Mouse (Mus musculus) embryo, embryonic 10 days (tissue): ENCODE results near the gene Alk.
A peak's percentile ranks its signal among the peaks of the same experiment; 100 is the strongest.

ENCODE experiments used
- DNase-seq: peaks from one replicate; pipeline ENCODE4 v3.0.0-alpha.2; 2015; ENCODE audit warnings: low spot score

Gene Alk

DNA sequence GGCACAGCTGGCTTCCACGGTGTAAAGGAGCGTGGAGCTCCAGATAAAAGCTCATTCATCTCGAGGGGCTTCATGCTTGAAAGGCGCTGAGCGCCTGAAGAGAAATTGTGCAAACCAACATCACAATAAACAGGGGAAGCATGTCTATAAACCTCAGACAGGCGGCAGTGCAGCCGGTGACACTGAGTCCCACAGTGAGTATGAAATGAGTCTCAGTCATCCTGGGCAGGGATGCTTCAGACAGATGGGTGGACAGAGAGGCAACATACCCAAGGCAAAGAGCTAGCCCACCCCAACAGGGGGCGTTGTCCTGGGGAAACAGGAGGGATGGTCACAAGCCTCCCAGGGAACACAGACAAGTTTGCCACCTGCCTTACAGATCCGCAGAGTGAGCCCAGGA is 460.0 kb downstream of the Alk start:
- DNase-seq, result no peak

DNA sequence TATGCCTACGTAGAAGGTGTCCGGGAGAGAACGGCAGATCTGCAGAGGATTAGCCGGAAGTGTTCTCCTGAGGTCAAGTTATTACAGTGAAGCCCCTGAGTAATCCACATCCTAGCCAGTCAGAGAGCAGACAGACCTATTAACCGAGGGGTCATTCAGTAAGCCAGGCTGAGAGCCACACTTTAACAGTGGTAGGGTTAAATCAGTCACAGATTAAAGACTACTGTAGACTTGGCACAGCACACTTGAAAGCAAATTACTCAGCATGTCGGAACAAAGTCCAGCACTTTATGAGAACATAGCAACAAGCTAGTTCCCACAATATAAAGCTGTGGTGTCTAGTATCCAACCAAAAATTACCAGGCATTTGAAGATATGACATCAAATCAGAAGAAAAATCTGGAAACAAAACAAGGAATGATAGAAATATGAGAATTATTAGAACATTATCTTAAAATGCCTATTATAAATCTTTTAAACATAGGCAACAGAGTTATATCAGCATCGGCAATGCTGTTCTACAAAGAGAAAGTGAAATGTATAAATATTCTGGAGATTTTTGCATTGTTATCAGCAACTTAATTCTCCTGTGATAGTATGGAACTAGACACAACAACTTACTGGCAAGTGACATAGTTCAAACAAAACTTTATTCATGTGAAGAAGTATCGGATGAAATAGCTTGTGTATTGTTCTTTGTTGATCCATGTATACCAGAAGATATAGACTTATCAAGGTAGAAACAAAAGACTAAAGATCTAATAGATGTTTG is 472.1 kb downstream of the Alk start:
- no peak for DNase-seq

DNA sequence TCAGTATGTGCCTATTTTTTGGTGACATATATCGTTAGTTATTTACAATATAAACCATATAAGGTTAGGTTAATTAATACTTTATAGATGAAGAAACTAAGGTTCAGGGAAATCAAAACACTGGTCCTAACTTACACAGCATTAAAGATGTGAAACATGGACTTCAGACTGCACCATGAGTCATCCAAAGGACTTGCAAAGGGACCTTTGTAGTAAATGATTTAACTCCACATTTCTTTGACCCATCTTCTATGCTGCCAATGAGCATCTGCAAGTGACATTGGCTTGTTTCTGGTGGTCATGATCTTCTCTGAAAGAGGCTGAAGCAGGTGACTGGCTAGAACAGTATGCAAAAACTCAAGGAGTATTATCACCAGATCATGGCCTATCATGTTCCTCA is 482.8 kb downstream of the Alk start:
- DNase-seq, result no peak

DNA sequence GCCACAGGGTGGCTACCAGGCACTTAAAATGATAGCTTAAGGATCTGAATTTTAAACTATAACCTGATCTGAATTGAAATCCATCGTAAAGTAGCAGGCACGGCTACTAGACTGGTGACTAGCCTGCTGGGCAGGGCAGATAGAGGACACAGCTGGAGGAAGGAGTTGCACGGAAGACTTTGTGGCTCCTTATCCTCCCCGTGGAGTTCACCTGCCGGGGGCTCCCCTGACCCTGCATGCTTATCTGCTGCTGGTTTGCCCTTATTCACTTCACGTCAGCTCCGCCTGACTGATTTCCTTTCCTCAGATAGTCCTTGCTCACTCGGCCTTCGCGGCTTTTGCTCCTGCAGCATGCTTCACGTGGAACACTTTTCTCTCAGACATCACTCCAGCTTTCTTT is 484.1 kb downstream of the Alk start:
- no peak for DNase-seq

DNA sequence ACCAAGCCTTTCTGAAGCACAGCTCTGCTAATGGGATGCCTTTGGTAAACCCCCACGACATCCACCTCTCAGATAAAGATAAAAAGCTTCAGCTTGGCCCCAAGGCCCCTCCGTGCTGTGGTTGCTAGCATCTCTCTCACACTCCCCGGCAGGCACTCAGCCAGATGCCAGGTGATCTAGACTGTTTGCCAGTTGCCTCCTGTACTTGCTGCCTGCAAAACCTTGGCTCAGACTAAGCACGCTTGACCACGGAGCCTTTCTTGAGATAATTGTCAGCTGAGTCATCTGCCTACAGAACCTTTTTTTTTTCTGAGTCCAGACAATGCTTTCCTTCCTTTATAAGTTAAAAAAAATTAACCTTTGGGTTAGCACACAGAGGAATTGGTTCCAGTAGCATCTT is 486.1 kb downstream of the Alk start:
- DNase-seq, result no peak

DNA sequence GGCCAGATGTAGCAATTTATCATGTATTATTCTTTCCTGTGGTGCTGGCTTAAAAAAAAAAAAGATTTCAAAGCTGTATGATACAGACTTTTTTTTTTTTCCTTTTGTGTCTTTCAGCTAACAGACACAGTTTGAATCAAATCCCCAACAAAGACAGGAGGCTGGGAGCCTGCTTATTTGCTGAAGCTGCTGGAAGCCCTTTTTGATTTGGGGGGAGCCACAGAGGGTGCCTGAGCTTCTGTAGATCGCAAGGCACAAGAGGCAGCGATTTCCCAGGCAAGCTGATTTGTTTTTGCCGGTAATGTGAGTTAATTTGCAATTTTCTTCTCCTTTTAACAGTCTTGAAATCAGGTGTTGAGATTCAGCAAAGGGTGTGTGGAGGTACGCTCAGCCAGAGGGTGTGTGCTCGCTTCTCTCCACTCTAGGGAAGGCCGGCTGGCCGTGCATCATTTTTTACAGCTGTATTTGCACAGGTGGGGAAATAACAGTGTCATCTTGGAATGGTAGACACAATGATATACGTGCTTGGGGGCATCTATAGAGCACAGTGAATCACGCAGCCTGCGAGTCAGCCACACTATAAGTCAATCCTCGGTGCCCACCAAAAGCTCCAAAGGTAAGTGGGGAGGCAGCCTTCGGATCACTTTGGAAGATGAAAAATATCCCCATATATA is 489.0 kb downstream of the Alk start:
- DNase-seq, result no peak

DNA sequence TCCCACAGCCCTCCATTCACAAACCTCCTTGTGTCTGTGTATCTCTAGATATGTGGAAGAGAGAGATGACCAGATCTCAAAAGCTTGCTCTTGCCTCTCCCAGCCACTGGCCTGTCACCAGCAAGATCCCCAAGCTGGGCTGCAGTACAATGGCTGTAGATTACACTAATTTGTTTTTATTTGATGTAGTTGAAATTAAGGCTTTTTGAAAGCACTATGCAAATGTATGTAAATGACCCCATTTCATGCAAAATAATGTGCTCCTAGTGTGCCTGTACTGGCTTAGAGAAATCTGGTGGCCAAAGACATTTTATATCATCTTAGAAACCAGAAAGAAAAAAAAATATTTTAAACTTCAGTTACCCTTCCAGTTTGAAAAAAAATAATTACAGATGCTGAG is 492.4 kb downstream of the Alk start:
- no peak for DNase-seq

DNA sequence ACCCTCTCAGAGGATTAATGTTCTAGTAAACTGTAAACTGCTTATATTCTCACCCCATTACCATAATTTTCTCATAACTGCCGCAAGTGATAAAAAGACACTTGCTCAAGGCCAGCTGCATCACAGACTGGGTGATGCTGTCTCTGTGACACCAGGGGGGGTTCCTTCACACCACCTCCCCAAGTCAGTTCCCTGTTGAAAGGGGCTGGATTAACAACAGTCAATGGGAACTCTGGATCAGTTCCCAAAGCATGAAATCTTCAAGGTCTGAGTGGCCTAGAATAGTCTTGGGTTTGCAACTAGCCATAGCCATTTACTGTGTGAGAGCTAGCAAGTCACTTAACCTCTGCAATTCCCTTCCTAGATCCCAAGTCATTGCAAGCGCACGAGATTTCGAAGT is 492.9 kb downstream of the Alk start:
- no peak for DNase-seq

DNA sequence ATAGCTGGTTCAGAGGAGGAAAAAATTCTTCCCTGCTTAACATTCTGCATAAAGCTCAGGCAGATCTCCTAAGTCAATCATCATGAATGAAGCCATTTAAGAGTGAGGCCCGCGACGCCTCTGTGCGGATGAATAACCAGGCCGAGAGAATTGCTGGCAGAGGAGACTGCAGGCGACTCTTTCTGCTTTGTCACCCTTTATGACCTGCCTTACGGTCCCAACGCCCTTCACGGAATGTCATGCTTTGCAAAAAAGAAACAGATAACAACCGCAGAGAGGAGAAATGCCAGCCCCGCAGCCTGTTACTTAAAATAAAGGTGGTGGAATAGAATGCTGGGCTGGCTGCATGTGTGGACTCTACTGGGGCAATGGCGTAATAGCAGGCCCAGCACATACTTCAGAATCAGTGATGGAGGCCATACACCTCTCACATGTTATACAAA is 517.1 kb downstream of the Alk start:
- no peak for DNase-seq

DNA sequence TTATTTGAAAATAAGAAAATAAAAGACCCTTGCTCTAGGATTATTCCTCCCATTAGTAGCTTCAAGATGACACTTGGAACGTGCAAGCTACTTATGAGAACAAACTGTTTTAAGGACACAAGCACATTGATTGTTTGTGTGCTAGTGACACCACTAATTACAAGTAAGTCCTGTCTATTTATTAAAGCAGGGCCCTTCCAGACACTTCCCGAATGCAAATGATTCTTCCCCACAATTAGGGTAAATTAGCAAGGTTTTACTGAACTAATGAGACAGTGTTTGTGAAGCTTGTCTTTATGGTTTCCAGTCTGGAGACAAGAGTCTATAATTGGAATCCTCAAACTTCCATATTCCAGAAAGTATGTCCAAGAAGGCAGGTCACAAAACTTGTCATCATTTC is 523.0 kb downstream of the Alk start:
- no peak for DNase-seq

DNA sequence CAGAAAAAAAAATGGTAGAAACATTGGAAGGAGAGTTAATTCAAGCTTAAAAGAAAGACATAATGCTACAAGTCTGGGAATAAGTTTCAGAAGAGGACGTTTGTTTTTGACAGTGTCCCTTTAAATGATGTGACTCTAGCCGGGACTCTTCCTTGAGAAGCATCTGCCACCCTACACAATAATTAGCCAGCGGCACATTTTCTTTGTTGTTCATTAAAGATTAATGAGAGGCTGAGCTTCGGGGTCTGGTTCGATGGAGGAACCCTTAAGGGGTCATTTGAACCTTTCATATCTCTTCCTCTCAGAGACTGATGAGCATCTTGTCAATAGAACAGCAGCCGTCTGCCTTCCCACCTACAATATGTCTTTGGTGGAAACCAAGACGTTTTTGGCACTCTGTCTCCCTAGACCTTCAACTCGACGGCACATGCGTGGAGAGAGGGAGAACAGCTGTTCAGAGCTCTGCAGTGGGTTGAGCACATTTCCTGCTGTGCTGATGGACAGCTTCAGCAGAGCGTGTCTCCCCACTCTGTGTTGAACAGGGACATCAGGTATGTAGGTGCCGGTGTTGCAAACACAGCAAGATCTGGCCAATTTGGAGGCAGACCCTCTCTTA is 528.0 kb downstream of the Alk start:
- peak; percentile 50 for DNase-seq

DNA sequence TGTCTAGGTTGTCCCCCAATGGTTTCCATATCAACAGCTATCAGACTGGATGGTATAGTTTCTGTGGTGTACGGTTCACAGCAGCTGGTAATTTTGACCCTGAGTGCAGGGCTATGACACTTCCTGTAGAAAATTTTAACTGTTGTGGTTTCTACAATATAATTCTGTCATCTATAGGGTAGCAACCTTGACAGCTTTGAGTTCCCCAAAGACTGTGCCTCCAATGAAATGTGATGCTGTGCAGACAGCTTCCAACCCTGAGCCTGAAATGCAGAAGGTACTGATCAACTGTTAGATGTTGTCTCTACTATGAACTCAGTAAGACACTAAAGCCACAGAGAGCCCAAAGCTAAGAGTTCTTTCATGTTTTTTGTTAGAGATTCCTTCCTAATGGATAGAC is 532.6 kb downstream of the Alk start:
- DNase-seq, result no peak

DNA sequence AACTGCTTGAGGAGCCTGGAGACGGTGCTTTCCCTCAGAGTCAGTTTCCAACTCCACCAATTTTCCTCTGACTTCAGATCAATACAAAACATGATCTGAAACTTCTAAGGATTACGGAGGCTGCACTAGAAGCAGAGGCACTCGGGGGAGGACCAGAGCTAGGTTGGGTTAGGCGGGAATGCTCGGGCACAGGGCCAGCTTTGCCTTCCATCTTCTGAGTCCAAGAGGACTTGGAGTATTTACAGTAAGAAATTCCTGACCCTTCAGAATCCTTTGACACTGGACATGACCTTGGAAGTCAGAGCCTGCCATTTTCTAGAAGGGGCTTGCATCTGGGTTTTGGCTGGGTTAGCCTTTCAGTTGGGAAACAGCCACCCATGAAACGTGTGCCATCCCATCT is 536.3 kb downstream of the Alk start:
- no peak for DNase-seq

DNA sequence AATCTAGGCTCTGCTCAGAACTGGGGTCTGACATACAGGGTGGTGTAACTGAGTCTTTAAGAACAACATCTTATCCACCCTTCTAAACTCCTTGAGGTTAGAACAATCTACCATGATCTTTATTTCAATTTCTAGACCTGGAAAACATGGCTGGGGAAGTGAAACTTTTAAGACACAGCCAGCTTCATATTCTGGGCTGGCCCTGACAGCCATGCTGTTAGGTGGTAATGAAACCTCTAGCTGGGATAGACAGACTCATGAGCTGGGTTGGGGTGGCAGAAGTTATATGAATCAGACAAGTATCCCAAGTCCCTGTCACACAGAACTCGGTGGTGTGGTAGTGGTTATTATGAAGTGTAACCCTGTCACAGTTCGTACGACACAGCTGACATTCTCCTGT is 541.4 kb downstream of the Alk start:
- no peak for DNase-seq

DNA sequence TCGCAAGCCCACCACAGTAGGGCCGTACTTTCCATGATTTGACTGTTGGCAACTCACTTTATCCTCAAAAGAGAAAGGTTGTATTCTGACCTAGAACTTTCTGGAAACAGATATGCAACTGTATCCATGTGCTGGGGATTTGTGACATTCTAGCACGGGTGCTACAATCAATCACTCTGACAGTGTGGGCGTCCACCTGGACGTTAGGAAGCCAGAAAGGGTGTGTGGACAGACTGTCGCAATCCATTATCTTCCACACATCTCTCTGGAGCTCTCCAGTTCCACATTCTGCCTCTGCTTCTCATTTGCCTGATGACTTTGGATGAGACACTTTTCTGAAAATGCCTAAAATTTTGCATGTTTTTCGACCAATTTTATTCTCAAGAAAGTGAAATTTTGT is 545.1 kb downstream of the Alk start:
- no peak for DNase-seq

DNA sequence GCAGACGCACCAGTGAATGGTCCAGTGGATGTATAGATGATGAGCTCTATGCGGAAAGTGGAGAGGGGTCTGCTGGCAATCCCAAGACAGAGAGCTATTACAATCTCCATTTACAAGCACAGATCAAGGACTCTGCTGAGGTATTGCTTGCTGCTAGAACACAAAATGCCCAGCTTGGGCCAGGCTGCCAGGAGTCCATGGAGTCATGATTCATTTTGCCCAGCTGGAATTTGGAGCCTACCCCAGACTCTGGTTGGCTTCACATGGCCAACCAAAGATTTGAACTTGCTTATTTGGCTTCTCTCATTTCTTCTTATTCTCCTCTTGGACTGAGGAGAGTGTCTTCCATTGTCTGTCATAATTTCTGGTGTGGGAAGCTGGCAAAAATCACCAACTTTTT is 558.8 kb downstream of the Alk start:
- DNase-seq, result no peak

DNA sequence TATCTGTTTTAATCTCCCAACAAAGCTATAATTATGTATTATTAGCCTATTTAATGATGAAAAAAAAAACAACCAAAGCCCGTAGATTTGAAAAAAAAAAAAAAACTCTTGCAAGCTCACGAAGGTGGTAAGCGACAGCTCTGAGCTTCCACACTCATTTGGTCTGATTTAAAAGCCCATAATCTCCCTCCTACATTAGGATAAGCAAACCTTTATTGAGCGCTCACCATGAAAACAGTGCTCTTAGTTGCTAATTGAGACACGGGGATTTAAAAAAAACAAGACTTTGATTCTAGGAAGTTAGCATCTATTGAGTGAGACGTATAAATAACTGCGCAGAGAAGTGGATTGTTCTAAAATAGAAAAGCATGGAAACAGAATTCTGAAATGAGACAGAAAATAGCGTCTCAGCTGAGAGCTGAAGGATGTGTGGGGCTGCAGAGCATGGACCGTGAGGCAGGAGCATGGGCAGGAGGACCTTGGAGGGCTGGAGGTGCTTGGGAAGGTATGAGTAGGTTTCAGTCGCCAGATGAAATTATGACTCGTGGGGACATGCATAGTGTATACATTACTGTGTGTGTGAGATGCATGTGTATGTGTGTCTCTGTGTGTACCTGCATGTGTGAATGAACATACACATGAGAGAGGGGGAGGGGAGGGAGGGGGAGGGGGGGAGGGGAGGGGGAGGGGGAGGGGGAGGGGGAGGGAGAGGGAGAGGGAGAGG is 560.6 kb downstream of the Alk start:
- DNase-seq, result no peak

DNA sequence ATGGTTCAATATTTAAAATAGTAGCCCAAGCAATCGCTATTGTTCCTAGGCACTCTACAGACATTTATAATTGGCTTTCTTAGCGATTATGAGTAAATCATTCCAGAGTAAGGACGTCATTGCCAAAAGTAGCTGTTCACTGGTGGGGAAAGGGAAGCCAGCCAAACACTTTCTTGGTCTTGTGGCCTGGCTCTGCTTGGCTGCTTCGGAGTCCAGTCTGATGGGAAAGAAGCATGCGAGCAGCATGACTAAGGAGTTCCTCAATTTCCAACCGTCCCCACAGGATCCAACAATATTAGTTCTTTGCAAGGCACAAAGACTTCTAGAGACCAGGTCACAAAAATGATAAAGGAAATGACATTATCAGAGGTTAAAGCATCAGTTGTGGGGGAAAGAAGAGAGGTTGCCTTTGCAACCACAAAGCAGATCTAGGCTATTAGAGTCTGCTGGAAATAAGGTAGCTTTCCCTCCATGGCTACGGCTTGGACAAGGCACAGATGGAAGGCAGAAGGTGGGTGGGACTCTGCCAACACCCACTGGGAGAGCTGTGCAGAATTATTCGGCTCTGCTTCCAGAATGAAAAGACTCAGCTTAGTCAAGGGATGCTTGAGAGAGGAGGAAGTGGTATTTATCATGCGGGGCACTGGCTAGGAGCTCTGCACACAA is 561.3 kb downstream of the Alk start:
- no peak for DNase-seq

DNA sequence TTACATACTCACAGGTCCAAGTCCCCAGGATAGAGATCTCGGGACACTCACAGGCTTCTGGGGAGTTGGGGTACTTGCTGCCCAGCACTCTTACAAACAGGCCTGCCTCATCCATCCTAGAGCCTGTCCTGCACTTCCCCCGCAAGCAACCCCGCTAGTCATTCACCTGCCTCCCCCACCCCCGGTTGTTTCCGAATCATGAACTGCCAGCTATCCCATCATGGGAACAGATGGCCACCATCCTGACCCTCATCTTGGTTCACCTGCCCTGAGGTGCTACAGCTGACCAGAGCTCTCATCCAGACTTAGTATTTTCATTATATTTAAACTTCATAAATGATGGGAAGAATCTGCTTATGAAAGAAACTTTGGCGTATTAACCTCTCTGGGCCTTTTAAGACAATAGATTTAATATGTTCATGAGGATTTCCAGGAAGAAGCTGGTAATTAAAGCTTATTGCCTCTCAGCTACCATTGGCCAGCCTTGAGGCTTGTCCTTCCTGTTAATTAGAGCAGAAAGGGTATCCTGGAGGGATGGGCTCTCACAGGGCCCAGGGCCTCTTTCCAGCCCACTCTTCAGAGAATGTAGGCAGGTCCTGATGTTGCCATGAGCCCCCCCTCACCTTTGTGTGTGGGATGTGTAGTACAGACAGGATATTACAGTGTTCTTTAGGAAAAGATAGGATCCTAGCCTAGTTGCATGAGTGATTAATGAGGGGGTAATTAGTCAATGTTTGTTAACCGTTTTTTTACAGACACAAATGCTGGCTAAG is 565.1 kb downstream of the Alk start:
- no peak for DNase-seq

DNA sequence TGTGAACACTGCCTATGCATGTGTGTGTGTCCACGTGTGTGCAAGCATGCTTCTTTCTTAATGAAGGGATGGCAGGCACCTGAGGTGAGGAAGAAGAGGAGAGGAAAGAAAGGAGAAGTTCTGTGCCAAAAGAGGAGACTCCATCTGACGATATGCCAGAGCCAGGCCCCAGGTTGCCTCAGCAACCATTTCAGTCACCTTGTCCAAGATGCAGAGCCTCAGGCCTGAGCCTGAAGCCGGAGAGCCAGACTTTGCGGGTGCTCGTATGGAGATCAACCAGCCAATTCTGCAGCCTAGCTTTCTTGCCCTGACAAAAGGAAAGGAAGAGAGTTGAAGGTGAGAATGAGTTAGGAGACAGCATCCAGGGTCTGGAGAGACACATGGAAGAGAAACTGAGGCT is 566.1 kb downstream of the Alk start:
- DNase-seq, result no peak

DNA sequence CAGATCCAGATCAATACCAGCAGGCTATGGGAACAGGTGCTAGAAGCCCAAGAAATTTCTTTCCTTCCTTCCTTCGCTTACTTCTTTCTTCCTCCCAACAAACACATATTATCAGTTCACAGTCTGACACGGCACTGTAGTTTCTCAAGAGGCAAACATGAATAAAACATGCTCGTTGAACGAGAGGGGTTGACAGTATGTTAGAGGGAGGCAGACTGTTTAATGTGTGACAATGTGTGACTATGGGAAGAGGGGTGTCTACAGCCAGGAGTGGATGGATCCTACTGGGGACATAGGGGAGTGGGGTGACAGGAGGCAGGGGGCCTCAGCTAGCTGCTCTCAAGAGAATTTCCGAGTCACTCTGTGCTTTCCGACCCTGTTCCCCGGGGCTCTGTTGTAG is 573.8 kb downstream of the Alk start:
- no peak for DNase-seq

DNA sequence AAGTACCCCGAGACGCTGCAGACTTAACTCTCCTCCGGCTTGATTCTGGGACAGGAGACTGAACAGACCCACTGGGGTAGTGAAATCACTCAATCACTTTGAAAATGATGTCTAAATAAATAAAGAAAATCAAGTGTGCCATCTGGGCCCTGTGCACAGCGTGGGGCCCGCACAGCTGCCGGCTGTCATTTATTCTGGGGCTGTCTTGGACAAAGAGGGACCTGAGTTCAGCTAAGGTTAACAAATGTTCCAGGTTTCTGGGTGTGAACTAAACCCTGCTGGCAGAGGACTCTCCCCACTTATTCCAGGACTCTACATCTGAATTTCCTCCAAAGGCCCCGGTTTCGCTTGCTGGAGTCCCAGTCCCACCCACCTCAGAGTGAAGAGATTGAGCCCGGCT is 581.1 kb downstream of the Alk start:
- no peak for DNase-seq
